Mouse (Mus musculus) bone marrow, adult 2 months (tissue): ENCODE measurements at regions not wholly inside any gene's neighbourhood (a gene's known extent, or its start where the extent isn't known, plus 50 kb on each side); places are given as distances from the start of the nearest gene placed in this dataset.

Experiments used
- CTCF ChIP-seq: fragments of 200-500 bp; IDR thresholded peaks from 2 replicates; pipeline ENCODE4 v1.5.1; 2011; ENCODE audit warnings: low read length, control low read depth; ENCODE audit not compliant: control insufficient read depth, insufficient read depth
- POLR2A ChIP-seq: fragments of 200-500 bp; IDR thresholded peaks from 2 replicates; pipeline ENCODE4 v1.6.1; 2011; ENCODE audit warnings: low read depth, mild to moderate bottlenecking, control low read depth, low read length, borderline replicate concordance; ENCODE audit not compliant: control insufficient read depth

GRCm38 (mm10) chr3:104564857-104565256 lies 53.1 kb upstream of the Lrig2 start:
- TF ChIP-seq CTCF (no peak), POLR2A (no peak)
